Mouse (Mus musculus) liver, embryonic 11.5 days (tissue): Measurements from ENCODE around the gene Rnd1. TPM values are rescaled to one million over a fixed set of nuclear protein-coding genes. Genes with fewer than 3 reads are reported as not detected.

Source experiments
- ATAC-seq: fragments of 200-750 bp; cut with Nextera tagmentation; replicated peaks from 2 replicates; pipeline ENCODE4 v1.8.0; 2017; ENCODE audit warnings: moderate number of reproducible peaks, mild to moderate bottlenecking, moderate TSS enrichment, moderate library complexity; ENCODE audit not compliant: low FRiP score
- DNase-seq: peaks from one replicate; pipeline ENCODE4 v3.0.0-alpha.2; 2017; ENCODE audit warnings: low spot score
- H3K27ac ChIP-seq: fragments of 300-500 bp; sonication (generic); 2 replicates; pipeline ENCODE4 v1.5.1; 2014; ENCODE audit warnings: mild to moderate bottlenecking, low read depth, low read length, control low read depth
- H3K27me3 ChIP-seq: fragments of 300-500 bp; sonication (generic); replicated peaks from 2 replicates; pipeline ENCODE4 v1.6.1; 2014; ENCODE audit warnings: low read length, mixed read lengths; ENCODE audit not compliant: control insufficient read depth, insufficient read depth
- H3K36me3 ChIP-seq: fragments of 300-500 bp; sonication (generic); 2 replicates; pipeline ENCODE4 v1.6.1; 2014; ENCODE audit warnings: mild to moderate bottlenecking, low read length, moderate library complexity, mixed read lengths; ENCODE audit not compliant: control insufficient read depth, insufficient read depth
- H3K4me1 ChIP-seq: fragments of 300-500 bp; sonication (generic); replicated peaks from 2 replicates; pipeline ENCODE4 v1.6.1; 2014; ENCODE audit warnings: low read length, mixed read lengths; ENCODE audit not compliant: control insufficient read depth, insufficient read depth
- H3K4me2 ChIP-seq: fragments of 300-500 bp; sonication (generic); 2 replicates; pipeline ENCODE4 v1.6.1; 2014; ENCODE audit warnings: mild to moderate bottlenecking, control low read depth, moderate library complexity
- H3K4me3 ChIP-seq: fragments of 300-500 bp; sonication (generic); 2 replicates; pipeline ENCODE4 v1.5.1; 2014; ENCODE audit warnings: low read depth, low read length, control low read depth
- H3K9ac ChIP-seq: fragments of 300-500 bp; sonication (generic); 2 replicates; pipeline ENCODE4 v1.6.1; 2014; ENCODE audit warnings: low read depth, low read length, control low read depth
- H3K9me3 ChIP-seq: fragments of 300-500 bp; sonication (generic); 2 replicates; pipeline ENCODE4 v1.6.1; 2016; ENCODE audit warnings: low read length, inconsistent platforms, mixed read lengths; ENCODE audit not compliant: control insufficient read depth
- WGBS: fragments of 180-500 bp; shearing (Covaris S2); extraction: QIAGEN DNeasy Blood & Tissue Kit; methylation state at CpG from one replicate; pipeline ENCODE4 v1.1.7; 2014; 5-methylcytosine and 5-hydroxymethylcytosine counted together
- polyA plus RNA-seq: library from polyadenylated mRNA; unstranded; fragments of >200 nt; fragmentation: Nextera tagmentation; extraction: Ambion mirVana; gene quantifications from 2 replicates; pipeline ENCODE4 v1.2.1, GENCODE M21; 2014

Gene Rnd1
- polyA plus RNA-seq, 1 experiment from 2014 or later = 0.60 TPM

DNA sequence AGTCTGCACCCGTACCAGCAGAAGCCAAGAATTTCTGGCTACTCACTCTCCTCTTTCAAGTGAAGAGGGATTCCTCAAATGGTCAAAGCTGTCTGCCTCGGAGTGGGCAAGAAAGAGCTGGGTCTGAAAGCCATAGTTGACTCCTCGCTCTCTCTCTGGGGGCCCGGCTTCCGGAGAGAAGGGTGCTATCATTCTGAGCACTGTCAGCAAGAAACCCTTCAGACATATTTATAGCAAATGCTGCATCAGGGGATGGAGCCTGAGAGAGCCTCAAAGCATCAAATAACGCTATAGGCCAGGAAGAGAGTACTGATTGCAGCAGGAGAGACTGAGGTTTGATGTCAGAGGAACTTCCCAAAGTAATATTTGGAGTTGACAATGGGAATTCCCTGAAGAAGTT, 47.8 kb downstream of the Rnd1 start:
- no peak overlapping the region for H3K27ac ChIP-seq
- DNase-seq = no peak
- peaks cover 21% of the 10 kb centered on the region for H3K4me1 ChIP-seq

DNA sequence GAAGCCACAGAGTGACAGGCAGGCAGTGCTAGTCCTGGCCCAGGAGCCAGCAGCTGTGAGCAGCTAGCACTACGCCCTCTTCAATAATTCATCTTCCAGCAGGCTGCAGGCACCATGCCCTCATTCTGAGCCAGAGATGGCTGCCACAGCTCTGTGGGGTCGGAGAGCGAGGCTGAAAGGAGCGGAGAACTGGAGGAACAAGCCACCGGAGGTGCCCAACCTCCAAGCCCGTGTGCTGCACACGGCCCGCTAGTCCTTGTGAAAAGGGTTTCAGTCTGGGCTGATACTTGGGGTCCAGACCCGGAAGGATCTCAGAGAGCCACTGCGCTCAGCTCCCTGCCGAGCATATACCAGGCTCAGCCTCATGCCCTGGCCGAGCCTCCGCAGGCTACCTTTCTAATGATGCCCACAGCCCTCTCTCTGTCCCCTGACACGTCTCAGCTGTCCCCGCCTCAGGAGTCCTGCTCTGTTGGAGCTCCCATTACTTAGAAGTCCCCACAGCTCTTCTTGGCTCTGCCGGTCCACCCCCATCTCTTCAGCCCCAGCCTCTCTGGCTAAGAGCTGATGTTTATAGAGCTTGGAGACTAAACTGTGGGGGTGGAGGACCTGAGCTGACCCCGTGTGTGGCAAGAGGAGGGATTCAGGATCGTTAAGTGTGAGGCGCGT, 48.5 kb downstream of the Rnd1 start:
- Histone ChIP-seq H3K4me3 (peak overlapping the region; percentile 22), H3K4me1 (peaks cover 14% of the 10 kb centered on the region), H3K27ac (no peak overlapping the region), H3K9me3 (no peaks in the 10 kb centered on the region), H3K27me3 (peaks cover 67% of the 10 kb centered on the region), H3K36me3 (no peaks in the 10 kb centered on the region), H3K9ac (no peak overlapping the region), H3K4me2 (peak overlapping the region; percentile 52)
- WGBS = 11% methylated on average over 20 of the region's 20 CpGs
- ATAC-seq (no peak), DNase-seq (no peak)

More for the DNA sequence above, 47.8 kb downstream of the Rnd1 start:
- Histone ChIP-seq H3K4me2 (peak overlapping the region; percentile 52; the same call in 1 of the 2 replicates), H3K27me3 (peaks cover 74% of the 10 kb centered on the region), H3K9ac (no peak overlapping the region), H3K36me3 (no peaks in the 10 kb centered on the region), H3K4me3 (no peak overlapping the region), H3K9me3 (no peaks in the 10 kb centered on the region)
- 41% methylated on average over 6 of the region's 6 CpGs for WGBS
- no peak for ATAC-seq

DNA sequence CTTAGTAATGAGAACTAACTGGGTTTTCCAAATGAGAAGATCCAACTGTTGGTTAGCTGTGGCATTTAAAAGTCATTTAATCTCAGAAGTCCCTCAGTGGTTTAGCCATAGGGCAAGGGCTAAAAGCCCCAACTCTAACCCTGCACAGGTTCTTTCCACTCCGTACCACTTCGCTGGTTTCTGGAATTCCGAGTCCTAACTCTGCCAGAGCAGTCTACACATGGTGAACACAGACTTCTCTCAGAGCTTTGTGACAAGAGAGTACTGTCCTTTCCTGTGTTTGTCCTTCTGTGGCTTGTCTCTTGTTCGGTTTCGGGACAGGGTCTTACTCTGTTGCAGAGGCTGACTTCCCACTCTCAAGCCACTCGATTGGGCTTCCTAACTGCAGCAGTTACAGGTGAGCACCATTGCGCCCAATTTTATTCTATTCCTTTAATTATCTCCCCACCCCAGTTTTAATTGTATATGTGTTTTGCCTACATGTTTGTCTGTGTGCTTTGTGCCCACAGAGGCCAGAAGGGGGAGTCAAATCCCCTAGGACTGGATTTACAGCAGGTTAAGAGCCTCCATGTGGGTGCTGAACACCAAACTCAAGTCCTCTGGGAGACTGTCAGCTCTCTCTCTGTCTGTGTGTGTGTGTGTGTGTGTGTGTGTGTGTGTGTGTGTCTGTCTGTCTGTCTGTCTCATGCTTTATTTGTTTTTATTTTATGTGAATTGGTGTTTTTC, 50.6 kb downstream of the Rnd1 start:
- Histone ChIP-seq H3K27ac (no peak overlapping the region), H3K4me1 (peaks cover 7% of the 10 kb centered on the region; the same call in 1 of the 2 replicates), H3K4me2 (no peak overlapping the region), H3K9me3 (no peaks in the 10 kb centered on the region), H3K36me3 (no peaks in the 10 kb centered on the region), H3K9ac (no peak overlapping the region), H3K27me3 (peaks cover 57% of the 10 kb centered on the region), H3K4me3 (no peak overlapping the region)
- ATAC-seq (no peak), DNase-seq (no peak)
- 72% methylated on average over 7 of the region's 7 CpGs for WGBS

DNA sequence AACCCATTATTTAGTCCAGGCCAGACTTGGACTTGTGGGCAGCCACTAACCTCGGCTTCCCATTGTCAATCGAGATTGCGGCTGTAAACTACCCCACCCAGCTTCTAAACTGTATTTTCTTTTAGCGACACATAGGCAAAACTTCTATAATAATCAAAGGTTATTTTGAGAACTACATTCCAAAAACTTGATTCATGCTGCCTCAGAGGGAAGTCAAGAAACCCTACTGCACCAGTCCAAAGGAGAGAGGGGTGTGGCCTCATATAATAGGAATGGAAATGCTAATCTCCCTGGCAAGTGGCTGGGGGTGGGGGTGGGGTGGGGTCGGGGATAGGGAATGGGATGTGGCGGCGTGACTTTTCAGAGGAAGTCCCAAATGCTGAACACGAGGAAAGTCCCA, 51.2 kb downstream of the Rnd1 start:
- Histone ChIP-seq H3K36me3 (no peaks in the 10 kb centered on the region), H3K27ac (no peak overlapping the region), H3K27me3 (peaks cover 54% of the 10 kb centered on the region), H3K4me3 (no peak overlapping the region), H3K4me2 (no peak overlapping the region), H3K9me3 (no peaks in the 10 kb centered on the region), H3K9ac (no peak overlapping the region), H3K4me1 (peaks cover 3% of the 10 kb centered on the region; the same call in 1 of the 2 replicates)
- no peak for DNase-seq
- ATAC-seq = no peak
- WGBS = 33% methylated on average over 8 of the region's 8 CpGs

DNA sequence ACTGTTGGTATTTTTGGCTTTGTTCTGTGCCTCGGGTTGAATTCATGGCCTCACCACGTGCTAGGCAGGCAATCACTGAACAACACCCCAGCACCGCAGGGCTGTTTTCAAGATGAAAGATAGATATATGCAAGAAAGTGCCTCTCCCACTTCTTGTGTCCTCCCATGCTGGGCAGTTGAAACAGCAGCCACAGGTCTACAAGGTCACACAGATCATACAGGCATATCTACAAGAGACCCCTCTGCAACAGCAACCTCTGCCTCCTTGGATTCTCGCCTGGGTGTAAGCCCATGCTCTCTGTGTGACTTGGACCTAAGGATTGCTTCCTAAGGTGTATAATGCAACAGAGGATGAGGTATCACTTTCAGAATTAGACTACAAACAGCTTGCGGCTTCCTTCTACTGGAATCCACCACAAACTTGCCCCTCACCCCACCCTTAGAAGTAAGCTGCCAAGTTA, 53.9 kb downstream of the Rnd1 start:
- no peak for DNase-seq
- H3K9ac ChIP-seq = no peak overlapping the region
- no peak overlapping the region for H3K4me3 ChIP-seq
- H3K36me3 ChIP-seq = no peaks in the 10 kb centered on the region
- WGBS = 55% methylated on average over 5 of the region's 5 CpGs
- no peak overlapping the region for H3K27ac ChIP-seq
- H3K4me2 ChIP-seq = no peak overlapping the region
- 0 out of 2 replicates have a peak, but pooled peaks cover under 1% of the 10 kb centered on the region for H3K4me1 ChIP-seq
- H3K27me3 ChIP-seq = peaks cover 35% of the 10 kb centered on the region
- H3K9me3 ChIP-seq = no peaks in the 10 kb centered on the region
- no peak for ATAC-seq

DNA sequence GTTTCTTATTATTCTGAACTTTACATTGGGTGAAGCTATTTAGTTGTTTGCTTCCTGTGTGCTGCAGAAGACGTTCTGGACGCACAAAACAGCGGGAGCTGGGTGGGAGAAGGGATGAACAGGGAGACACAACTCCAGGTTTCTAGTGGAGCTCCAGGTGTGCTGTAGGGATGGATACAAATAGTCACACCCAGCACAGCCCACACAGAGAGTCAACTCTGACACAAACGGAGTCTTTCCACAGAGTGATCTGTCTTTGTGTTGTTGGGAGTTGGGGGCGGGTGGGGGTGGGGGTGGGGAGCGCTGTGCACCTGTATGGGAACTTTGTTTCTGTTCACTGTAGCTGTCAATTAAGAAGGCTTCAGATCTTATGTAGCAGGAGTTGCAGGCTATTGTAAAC, 54.5 kb downstream of the Rnd1 start:
- H3K27ac ChIP-seq = no peak overlapping the region
- no peak overlapping the region for H3K4me2 ChIP-seq
- H3K36me3 ChIP-seq = no peaks in the 10 kb centered on the region
- peaks cover 29% of the 10 kb centered on the region for H3K27me3 ChIP-seq
- WGBS = 25% methylated on average over 6 of the region's 6 CpGs
- no peak for ATAC-seq
- H3K9me3 ChIP-seq = no peaks in the 10 kb centered on the region
- DNase-seq = no peak
- H3K4me1 ChIP-seq = no peaks in the 10 kb centered on the region
- H3K9ac ChIP-seq = no peak overlapping the region
- H3K4me3 ChIP-seq = no peak overlapping the region

DNA sequence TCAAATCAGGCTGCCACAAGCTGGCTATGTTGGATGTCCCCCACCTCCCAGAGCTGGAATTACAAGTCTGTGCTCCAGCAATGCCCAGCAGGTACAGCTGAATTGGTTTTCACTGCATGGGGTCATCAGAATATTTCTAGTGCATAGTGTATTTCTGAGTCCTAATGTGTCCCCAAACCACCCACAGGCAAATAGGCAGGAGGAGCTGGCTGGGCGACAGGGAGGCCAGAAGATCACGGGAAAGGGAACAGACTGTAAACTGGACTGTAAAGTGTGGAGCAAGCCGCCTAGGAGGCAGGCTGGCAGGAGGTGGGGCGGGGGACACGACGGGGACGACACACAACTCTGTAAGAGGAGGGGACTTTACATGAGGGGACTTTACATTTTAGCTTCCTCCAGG, 55.1 kb downstream of the Rnd1 start:
- H3K9ac ChIP-seq = no peak overlapping the region
- 11% methylated on average over 7 of the region's 7 CpGs for WGBS
- H3K27ac ChIP-seq = no peak overlapping the region
- peaks cover 29% of the 10 kb centered on the region for H3K27me3 ChIP-seq
- H3K9me3 ChIP-seq = no peaks in the 10 kb centered on the region
- H3K4me2 ChIP-seq = no peak overlapping the region
- no peaks in the 10 kb centered on the region; the same call in 1 of the 2 replicates for H3K4me1 ChIP-seq
- H3K36me3 ChIP-seq = no peaks in the 10 kb centered on the region
- DNase-seq (no peak), ATAC-seq (no peak)
- no peak overlapping the region for H3K4me3 ChIP-seq

DNA sequence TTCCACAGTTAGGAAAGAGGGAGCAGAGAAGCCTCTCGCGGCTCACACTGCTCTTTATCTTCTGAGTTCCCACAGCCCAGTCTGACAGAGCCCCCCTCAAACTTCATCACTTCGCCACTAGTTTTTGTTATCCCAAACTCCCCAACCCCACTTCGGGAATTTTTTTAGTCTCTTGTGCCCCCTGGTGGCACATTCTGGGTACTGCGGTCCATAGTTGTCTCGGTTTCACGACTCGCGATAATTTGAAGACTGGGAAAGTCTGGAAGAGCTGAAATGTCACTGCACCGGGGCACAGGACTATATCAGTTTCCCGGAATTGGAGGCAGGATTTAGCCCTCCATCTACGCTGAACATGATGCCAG, 60.1 kb downstream of the Rnd1 start:
- peak; percentile 79 for DNase-seq
- Histone ChIP-seq H3K9ac (no peak overlapping the region), H3K27ac (no peak overlapping the region), H3K36me3 (no peaks in the 10 kb centered on the region), H3K4me3 (no peak overlapping the region), H3K27me3 (peaks cover 14% of the 10 kb centered on the region; the same call in 1 of the 2 replicates), H3K9me3 (no peaks in the 10 kb centered on the region), H3K4me1 (no peaks in the 10 kb centered on the region; the same call in 1 of the 2 replicates), H3K4me2 (peak overlapping the region; percentile 36)
- WGBS = 1% methylated on average over 12 of the region's 12 CpGs
- ATAC-seq = no peak; the same call in 1 of the 2 replicates
